Mouse (Mus musculus) heart, adult 8-10 months (tissue): ENCODE results near the gene Zkscan8. TPM values are rescaled to one million over a fixed set of nuclear protein-coding genes. Genes with fewer than 3 reads are reported as not detected.

Experiments used
- total RNA-seq, 4 experiments: library from RNA; stranded (reverse); gene quantifications; 2 replicates each; pipeline ENCODE4 v1.2.4; 2022

Zkscan8 gene
- total RNA-seq, 4 experiments from 2014 or later = 10.5 to 13.0 (median 10.8) TPM

Other genes starting within 250 kb of the Zkscan8 start
- gene Gpx5, start 238.4 kb downstream of the Zkscan8 start, total RNA-seq = not detected
- gene Gpx6, start 219.0 kb downstream of the Zkscan8 start, total RNA-seq = not detected
- not detected for gene Olfr1367, start 184.2 kb downstream of the Zkscan8 start, total RNA-seq
- 1 to 10 TPM; 4.5 to 6.0 (median 5.0) TPM for gene Zscan12, start 168.3 kb downstream of the Zkscan8 start, total RNA-seq
- 10 to 100 TPM; 24.4 to 26.7 (median 26.1) TPM for gene Zkscan3, start 128.4 kb downstream of the Zkscan8 start, total RNA-seq
- gene Pgbd1, start 90.1 kb downstream of the Zkscan8 start, total RNA-seq = under 1 TPM; 0.30 to 0.50 (median 0.35) TPM
- gene Zscan26, start 77.4 kb downstream of the Zkscan8 start, total RNA-seq = 10 to 100 TPM; 20.5 to 25.0 (median 21.7) TPM
- 1 to 10 TPM in 1 of 4 experiments, under 1 TPM in 3; 0.17 to 1.1 (median 0.41) TPM for gene Nkapl, start 62.6 kb downstream of the Zkscan8 start, total RNA-seq
- gene Zkscan4, start 52.2 kb downstream of the Zkscan8 start, total RNA-seq = 1 to 10 TPM; 1.0 to 1.5 (median 1.1) TPM
- gene Gm10065, start 51.7 kb downstream of the Zkscan8 start, total RNA-seq = not detected
- gene AK157302, start 35.9 kb downstream of the Zkscan8 start, total RNA-seq = 10 to 100 TPM; 24.1 to 26.8 (median 25.8) TPM
- 100 to 1,000 TPM; 207 to 244 (median 213) TPM for gene Gm11273, start 29.7 kb downstream of the Zkscan8 start, total RNA-seq
- not detected for gene Olfr1366, start 11.7 kb upstream of the Zkscan8 start, total RNA-seq
- not detected for gene Olfr1535, start 28.8 kb upstream of the Zkscan8 start, total RNA-seq
- gene Olfr1364, start 50.6 kb upstream of the Zkscan8 start, total RNA-seq = not detected
- gene Olfr1362, start 82.9 kb upstream of the Zkscan8 start, total RNA-seq = not detected
- gene Olfr11, start 111.4 kb upstream of the Zkscan8 start, total RNA-seq = not detected
- not detected for gene Olfr1361, start 132.3 kb upstream of the Zkscan8 start, total RNA-seq
- not detected for gene Olfr1360, start 146.3 kb upstream of the Zkscan8 start, total RNA-seq
- gene Olfr1359, start 167.0 kb upstream of the Zkscan8 start, total RNA-seq = not detected
- 10 to 100 TPM in 1 of 4 experiments, 1 to 10 TPM in 3; 5.4 to 11.8 (median 8.0) TPM for gene Hist1h2bl, start 185.0 kb upstream of the Zkscan8 start, total RNA-seq
- gene Hist1h2ai, start 185.3 kb upstream of the Zkscan8 start, total RNA-seq = 10 to 100 TPM in 2 of 4 experiments, 1 to 10 TPM in 1, not detected in 1; 1.1 to 17.1 (median 12.1) TPM
- gene Hist1h3h, start 186.5 kb upstream of the Zkscan8 start, total RNA-seq = 10 to 100 TPM in 2 of 4 experiments, 1 to 10 TPM in 2; 5.0 to 19.2 (median 10.1) TPM
- gene Hist1h2bm, start 190.9 kb upstream of the Zkscan8 start, total RNA-seq = 1 to 10 TPM in 2 of 4 experiments, under 1 TPM in 1, not detected in 1; 0.94 to 3.0 (median 1.8) TPM
- 1 to 10 TPM; 1.4 to 4.4 (median 4.0) TPM for gene Hist1h4j, start 203.9 kb upstream of the Zkscan8 start, total RNA-seq
- 10 to 100 TPM; 26.9 to 29.6 (median 28.6) TPM for gene Hist1h4k, start 219.4 kb upstream of the Zkscan8 start, total RNA-seq
- 1 to 10 TPM in 3 of 4 experiments, not detected in 1; 1.5 to 4.4 (median 2.0) TPM for gene Hist1h2ak, start 222.7 kb upstream of the Zkscan8 start, total RNA-seq
- gene Hist1h2bn, start 223.0 kb upstream of the Zkscan8 start, total RNA-seq = 1 to 10 TPM; 2.0 to 7.1 (median 4.3) TPM
- 1 to 10 TPM in 3 of 4 experiments, under 1 TPM in 1; 0.62 to 4.7 (median 2.5) TPM for gene Hist1h1b, start 249.5 kb upstream of the Zkscan8 start, total RNA-seq